Mouse (Mus musculus): Measurements from ENCODE around the gene Vmn1r198.
"Not testable (repeated sequence)": the region's sequence is repeated elsewhere in the genome, so short reads cannot be mapped to it uniquely, and the experiment has no call there.

The Vmn1r198 gene

GRCm38 (mm10) chr13:22350064-22350463 lies at the start of gene Vmn1r198:
Gene Vmn1r198, plus strand, starts transcription at chr13:22350364.
- no peak for DNase-seq (ENCODE audit: low read depth, low spot score)

GRCm38 (mm10) chr13:22308075-22308474 lies 42.1 kb upstream of the Vmn1r198 start:
- DNase-seq (ENCODE audit: low read depth, low spot score), result not testable (repeated sequence)

- DNase-seq (ENCODE audit: low read depth, low spot score), result no peak
These were observed 34.8 kb upstream of the Vmn1r198 start for GRCm38 (mm10) chr13:22315361-22315760.

- no peak for DNase-seq (ENCODE audit: low read depth, low spot score)
These were observed 32.8 kb upstream of the Vmn1r198 start for GRCm38 (mm10) chr13:22317366-22317765.

- DNase-seq (ENCODE audit: low read depth, low spot score), result no peak
These were observed 30.1 kb upstream of the Vmn1r198 start for GRCm38 (mm10) chr13:22320091-22320490.

GRCm38 (mm10) chr13:22324289-22324688 lies 25.9 kb upstream of the Vmn1r198 start, which contains the start of gene Vmn1r197:
Gene Vmn1r197, plus strand, starts transcription at chr13:22324589.
- no peak for DNase-seq (ENCODE audit: low read depth, low spot score)

GRCm38 (mm10) chr13:22333269-22333668 lies 16.9 kb upstream of the Vmn1r198 start:
- DNase-seq (ENCODE audit: low read depth, low spot score), result no peak

GRCm38 (mm10) chr13:22335565-22335964 lies 14.6 kb upstream of the Vmn1r198 start:
- no peak for DNase-seq (ENCODE audit: low read depth, low spot score)

GRCm38 (mm10) chr13:22350813-22351212 lies 649 bp downstream of the Vmn1r198 start:
- DNase-seq (ENCODE audit: low read depth, low spot score), result no peak

- DNase-seq (ENCODE audit: low read depth, low spot score), result no peak
These were observed 29.4 kb downstream of the Vmn1r198 start, which contains the start of gene Vmn1r199 for GRCm38 (mm10) chr13:22379518-22379917. Gene Vmn1r199, plus strand, starts transcription at chr13:22379818.

GRCm38 (mm10) chr13:22381128-22381527 lies 31.0 kb downstream of the Vmn1r198 start:
- peak; percentile 6 for DNase-seq (ENCODE audit: low read depth, low spot score)

- no peak for DNase-seq (ENCODE audit: low read depth, low spot score)
These were observed 33.2 kb downstream of the Vmn1r198 start for GRCm38 (mm10) chr13:22383401-22383800.

GRCm38 (mm10) chr13:22387050-22387449 lies 36.9 kb downstream of the Vmn1r198 start:
- DNase-seq (ENCODE audit: low read depth, low spot score), result no peak

- DNase-seq (ENCODE audit: low read depth, low spot score), result no peak
These were observed 39.9 kb downstream of the Vmn1r198 start, which contains the start of gene Vmn1r200 for GRCm38 (mm10) chr13:22390073-22390472. Gene Vmn1r200, plus strand, starts transcription at chr13:22390373.

GRCm38 (mm10) chr13:22402978-22403377 lies 52.8 kb downstream of the Vmn1r198 start:
- DNase-seq (ENCODE audit: low read depth, low spot score), result no peak
